Mouse (Mus musculus) kidney, embryonic 15.5 days (tissue): ENCODE measurements around the gene Slc25a44. TPM values are rescaled to one million over a fixed set of nuclear protein-coding genes. Genes with fewer than 3 reads are reported as not detected.

Source experiments
- ATAC-seq: fragments of 200-750 bp; cut with Nextera tagmentation; replicated peaks from 2 replicates; pipeline ENCODE4 v1.8.0; 2017; ENCODE audit warnings: moderate TSS enrichment; ENCODE audit not compliant: low FRiP score
- H3K27ac ChIP-seq: fragments of 300-500 bp; sonication (generic); 2 replicates; pipeline ENCODE4 v1.5.1; 2015; ENCODE audit warnings: mild to moderate bottlenecking, inconsistent platforms
- H3K27me3 ChIP-seq: fragments of 300-500 bp; sonication (generic); 2 replicates; pipeline ENCODE4 v1.6.1; 2015; ENCODE audit warnings: inconsistent platforms
- H3K36me3 ChIP-seq: fragments of 300-500 bp; sonication (generic); 2 replicates; pipeline ENCODE4 v1.6.1; 2015; ENCODE audit warnings: inconsistent platforms
- H3K4me1 ChIP-seq: fragments of 300-500 bp; sonication (generic); 2 replicates; pipeline ENCODE4 v1.6.1; 2015; ENCODE audit warnings: inconsistent platforms
- H3K4me2 ChIP-seq: fragments of 300-500 bp; sonication (generic); 2 replicates; pipeline ENCODE4 v1.6.1; 2015; ENCODE audit warnings: moderate library complexity, mild to moderate bottlenecking, inconsistent platforms
- H3K4me3 ChIP-seq: fragments of 300-500 bp; sonication (generic); replicated peaks from 2 replicates; pipeline ENCODE4 v1.5.1; 2015; ENCODE audit warnings: mild to moderate bottlenecking, inconsistent platforms
- H3K9ac ChIP-seq: fragments of 300-500 bp; sonication (generic); 2 replicates; pipeline ENCODE4 v1.6.1; 2015; ENCODE audit warnings: mild to moderate bottlenecking, inconsistent platforms
- H3K9me3 ChIP-seq: fragments of 300-500 bp; sonication (generic); replicated peaks from 2 replicates; pipeline ENCODE4 v1.6.1; 2016; ENCODE audit warnings: inconsistent platforms
- WGBS: fragments of 180-500 bp; shearing (Covaris S2); methylation state at CpG from one replicate; pipeline ENCODE4 v1.1.7; 2015; ENCODE audit warnings: mixed read lengths; 5-methylcytosine and 5-hydroxymethylcytosine counted together
- polyA plus RNA-seq: library from polyadenylated mRNA; unstranded; fragments of >200 nt; fragmentation: Nextera tagmentation; extraction: Ambion mirVana; gene quantifications from 2 replicates; pipeline ENCODE4 v1.2.1, GENCODE M21; 2015

The Slc25a44 gene
- 17.5 and 17.6 TPM in 2 replicates for polyA plus RNA-seq

DNA sequence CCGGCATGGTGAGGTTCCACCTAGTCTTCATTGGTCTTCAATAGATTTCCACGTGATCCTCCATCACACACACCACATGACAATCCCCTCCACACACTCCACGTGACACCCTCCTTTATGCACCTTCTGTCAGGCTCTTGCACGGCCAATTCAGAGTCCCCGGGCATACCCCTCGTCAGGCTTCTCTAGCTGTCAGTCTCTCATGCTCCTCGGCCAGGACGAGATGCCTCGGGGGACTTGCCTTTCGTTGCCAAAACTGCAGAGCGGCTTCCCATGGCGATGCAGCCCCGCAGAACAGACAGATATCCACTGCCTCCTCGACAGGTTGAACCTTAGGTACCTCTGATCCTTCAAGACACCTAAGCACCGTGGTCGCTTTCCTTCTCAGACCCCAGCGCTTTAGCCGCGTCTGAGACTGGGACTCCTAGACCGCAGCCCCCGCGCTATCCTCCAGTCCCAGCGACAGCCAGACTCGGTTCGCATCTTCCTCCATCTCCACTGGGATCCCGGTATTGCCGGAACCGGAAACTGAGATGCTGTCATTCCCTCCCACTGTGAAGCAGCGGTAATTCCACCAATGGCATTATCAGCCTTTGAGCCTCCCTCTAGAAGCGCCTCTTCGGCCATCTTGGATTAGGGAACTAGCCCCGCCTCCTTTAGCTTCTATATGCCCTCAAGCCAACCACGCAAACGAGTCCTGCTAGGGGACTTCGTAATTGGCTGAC lies at the start of gene Slc25a44:
Gene Slc25a44 (minus strand): TSS at position 535 of the 725 bp plus-strand sequence.
- H3K9me3 ChIP-seq: no peaks in the 10 kb centered on the region
- H3K4me1 ChIP-seq: peaks cover 29% of the 10 kb centered on the region
- WGBS: 1% methylated on average over 35 of the region's 35 CpGs
- peak within 1 kb of the TSS; percentile 65 for H3K9ac ChIP-seq
- H3K4me3 ChIP-seq: peak within 1 kb of the TSS; percentile 78
- peak; percentile 97 for ATAC-seq
- peak within 1 kb of the TSS; percentile 79 for H3K4me2 ChIP-seq
- H3K36me3 ChIP-seq: peaks cover 17% of the 10 kb centered on the region
- H3K27ac ChIP-seq: peak within 1 kb of the TSS; percentile 58; the same call in 1 of the 2 replicates
- H3K27me3 ChIP-seq: no peaks in the 10 kb centered on the region

GRCm38 (mm10) chr3:88473571-88473970 lies 48.6 kb upstream of the Slc25a44 start:
- Histone ChIP-seq H3K9ac (no peak overlapping the region), H3K4me1 (peaks cover 12% of the 10 kb centered on the region; the same call in 1 of the 2 replicates), H3K27me3 (0 out of 2 replicates have a peak, but pooled peaks cover 2% of the 10 kb centered on the region), H3K9me3 (no peaks in the 10 kb centered on the region), H3K36me3 (no peaks in the 10 kb centered on the region), H3K27ac (no peak overlapping the region), H3K4me3 (no peak overlapping the region), H3K4me2 (no peak overlapping the region)
- WGBS: 87% methylated on average over 1 of the region's 1 CpGs
- ATAC-seq: no peak

- Histone ChIP-seq H3K4me3 (no peak overlapping the region), H3K36me3 (no peaks in the 10 kb centered on the region), H3K4me2 (no peak overlapping the region), H3K9me3 (no peaks in the 10 kb centered on the region), H3K4me1 (peaks cover 12% of the 10 kb centered on the region; the same call in 1 of the 2 replicates), H3K27me3 (no peaks in the 10 kb centered on the region), H3K9ac (no peak overlapping the region), H3K27ac (no peak overlapping the region)
- no peak for ATAC-seq
- 34% methylated on average over 5 of the region's 5 CpGs for WGBS
Observed at GRCm38 (mm10) chr3:88473020-88473419, 48.1 kb upstream of the Slc25a44 start.

GRCm38 (mm10) chr3:88470943-88471479 lies 46.1 kb upstream of the Slc25a44 start:
- H3K4me3 ChIP-seq: no peak overlapping the region
- H3K36me3 ChIP-seq: no peaks in the 10 kb centered on the region
- peak; percentile 72 for ATAC-seq
- no peaks in the 10 kb centered on the region for H3K27me3 ChIP-seq
- peaks cover 9% of the 10 kb centered on the region for H3K4me1 ChIP-seq
- peak overlapping the region; percentile 88 for H3K27ac ChIP-seq
- H3K9ac ChIP-seq: no peak overlapping the region
- no peak overlapping the region for H3K4me2 ChIP-seq
- WGBS: 52% methylated on average over 10 of the region's 10 CpGs
- no peaks in the 10 kb centered on the region for H3K9me3 ChIP-seq

- Histone ChIP-seq H3K4me1 (peaks cover 9% of the 10 kb centered on the region), H3K27ac (no peak overlapping the region), H3K4me2 (no peak overlapping the region), H3K27me3 (no peaks in the 10 kb centered on the region), H3K36me3 (no peaks in the 10 kb centered on the region), H3K9ac (no peak overlapping the region), H3K9me3 (no peaks in the 10 kb centered on the region), H3K4me3 (no peak overlapping the region)
- WGBS: 86% methylated on average over 2 of the region's 2 CpGs
- ATAC-seq: no peak
Observed at GRCm38 (mm10) chr3:88469466-88469865, 44.5 kb upstream of the Slc25a44 start.

- Histone ChIP-seq H3K4me2 (no peak overlapping the region), H3K27ac (no peak overlapping the region), H3K4me3 (no peak overlapping the region), H3K4me1 (peaks cover 9% of the 10 kb centered on the region), H3K9me3 (no peaks in the 10 kb centered on the region), H3K36me3 (no peaks in the 10 kb centered on the region), H3K9ac (no peak overlapping the region), H3K27me3 (0 out of 2 replicates have a peak, but pooled peaks cover 2% of the 10 kb centered on the region)
- peak; percentile 80 for ATAC-seq
- 30% methylated on average over 16 of the region's 16 CpGs for WGBS
Observed at GRCm38 (mm10) chr3:88467116-88467824, 42.3 kb upstream of the Slc25a44 start.

- H3K27ac ChIP-seq: no peak overlapping the region
- ATAC-seq: no peak
- WGBS: 84% methylated on average over 2 of the region's 2 CpGs
Observed at GRCm38 (mm10) chr3:88465127-88465526, 40.2 kb upstream of the Slc25a44 start.

DNA sequence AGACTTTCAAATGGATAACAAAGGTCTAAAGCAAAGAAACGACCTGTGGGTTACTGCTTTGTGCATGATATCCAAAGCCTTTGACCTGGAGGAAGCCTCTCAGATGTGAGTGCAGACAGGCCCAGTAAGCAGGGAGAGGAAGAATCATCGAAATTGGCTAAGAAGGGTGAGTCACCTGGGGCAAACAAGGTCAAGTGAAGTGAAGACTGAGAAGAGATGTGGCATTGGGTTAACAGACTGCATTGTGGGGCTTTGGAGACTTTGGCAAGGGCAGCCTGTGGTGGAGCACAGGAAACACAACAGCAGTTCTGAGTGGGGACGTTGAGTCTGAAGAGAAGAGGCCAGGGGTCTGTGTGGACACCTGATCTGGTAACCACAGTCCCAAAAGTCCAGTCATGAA lies 39.5 kb upstream of the Slc25a44 start:
- Histone ChIP-seq H3K4me2 (no peak overlapping the region), H3K27ac (no peak overlapping the region), H3K9ac (no peak overlapping the region), H3K27me3 (peaks cover 12% of the 10 kb centered on the region), H3K4me3 (no peak overlapping the region), H3K9me3 (no peaks in the 10 kb centered on the region), H3K36me3 (no peaks in the 10 kb centered on the region), H3K4me1 (peaks cover 9% of the 10 kb centered on the region)
- ATAC-seq: no peak
- 55% methylated on average over 3 of the region's 3 CpGs for WGBS

More at GRCm38 (mm10) chr3:88465127-88465526, 40.2 kb upstream of the Slc25a44 start:
- Histone ChIP-seq H3K9me3 (no peaks in the 10 kb centered on the region), H3K4me3 (no peak overlapping the region), H3K4me2 (no peak overlapping the region), H3K4me1 (peaks cover 9% of the 10 kb centered on the region), H3K9ac (no peak overlapping the region), H3K36me3 (no peaks in the 10 kb centered on the region), H3K27me3 (peaks cover 5% of the 10 kb centered on the region)

DNA sequence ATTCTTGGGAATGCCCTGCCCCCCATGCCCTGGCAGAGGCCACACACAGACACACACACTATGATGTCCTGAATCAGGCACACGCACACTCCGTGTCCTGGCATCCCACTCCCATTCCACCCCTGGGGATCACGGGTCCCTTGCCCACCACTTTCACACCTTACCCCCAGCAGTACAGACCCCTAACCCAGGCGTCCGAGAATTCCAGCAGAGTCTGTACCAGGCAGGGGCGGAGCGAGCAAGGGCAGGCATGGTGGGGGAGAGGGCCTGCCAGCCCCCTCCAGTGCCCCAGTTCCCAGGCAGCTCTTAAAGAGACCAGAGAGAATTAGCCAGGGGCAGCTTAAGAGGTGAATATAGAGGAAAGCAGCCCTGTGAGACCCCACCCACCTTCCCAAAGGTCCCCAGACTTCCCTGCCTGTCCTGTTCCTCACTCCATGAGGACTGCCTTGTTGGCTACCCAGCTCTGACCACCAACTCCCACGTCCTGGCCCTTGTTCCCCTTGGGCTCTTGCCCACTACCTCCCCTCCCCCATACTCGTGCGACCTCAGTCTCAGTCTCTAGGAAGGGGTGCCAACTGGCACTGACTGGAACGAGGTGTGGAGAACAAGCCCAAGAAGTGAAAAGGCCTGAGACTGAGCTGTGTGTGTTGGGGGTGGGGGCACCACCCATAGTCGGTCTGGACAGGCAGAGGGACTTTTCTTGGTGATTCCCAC lies 36.2 kb upstream of the Slc25a44 start, which contains the start of gene Sema4a:
Gene Sema4a (minus strand): TSS at position 200 of the 714 bp plus-strand sequence.
- no peak for ATAC-seq
- Histone ChIP-seq H3K4me1 (peaks cover 33% of the 10 kb centered on the region), H3K9me3 (no peaks in the 10 kb centered on the region), H3K4me2 (no peak within 1 kb of the TSS), H3K27ac (no peak within 1 kb of the TSS), H3K9ac (no peak within 1 kb of the TSS), H3K27me3 (peaks cover 23% of the 10 kb centered on the region), H3K36me3 (no peaks in the 10 kb centered on the region), H3K4me3 (no peak within 1 kb of the TSS)
- WGBS: 46% methylated on average over 12 of the region's 12 CpGs

DNA sequence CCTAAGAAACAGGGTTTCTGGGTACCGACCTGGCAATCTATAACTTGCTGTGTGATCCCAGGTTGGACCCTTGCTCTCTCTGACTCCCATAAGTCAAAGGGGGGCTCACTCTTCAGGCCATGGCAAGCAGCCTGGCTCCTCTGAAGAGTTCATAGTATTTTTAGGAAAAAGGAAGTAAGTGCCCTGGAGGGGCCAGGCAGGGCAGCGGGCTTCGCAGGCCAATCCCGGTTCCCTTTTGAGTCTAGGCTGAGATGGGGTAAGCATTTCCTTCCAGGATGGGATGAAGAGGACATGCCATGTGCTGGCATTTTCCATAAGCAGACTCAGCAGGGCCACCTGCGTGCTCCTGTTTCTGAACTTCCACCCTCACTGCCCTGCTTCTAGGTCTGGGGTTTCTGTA lies 35.1 kb upstream of the Slc25a44 start:
- Histone ChIP-seq H3K27me3 (peaks cover 23% of the 10 kb centered on the region), H3K27ac (no peak overlapping the region), H3K36me3 (no peaks in the 10 kb centered on the region), H3K4me1 (peaks cover 44% of the 10 kb centered on the region), H3K4me2 (no peak overlapping the region), H3K4me3 (no peak overlapping the region), H3K9ac (no peak overlapping the region), H3K9me3 (no peaks in the 10 kb centered on the region)
- 73% methylated on average over 5 of the region's 5 CpGs for WGBS
- ATAC-seq: no peak

- peak; percentile 16; the same call in 1 of the 2 replicates for ATAC-seq
- no peaks in the 10 kb centered on the region for H3K9me3 ChIP-seq
- 2% methylated on average over 14 of the region's 14 CpGs for WGBS
- H3K9ac ChIP-seq: no peak overlapping the region
- 0 out of 2 replicates have a peak overlapping the region, but pooled peaks have one; percentile 19 for H3K4me3 ChIP-seq
- H3K4me2 ChIP-seq: peak overlapping the region; percentile 43
- H3K27ac ChIP-seq: no peak overlapping the region
- peaks cover 21% of the 10 kb centered on the region for H3K27me3 ChIP-seq
- H3K4me1 ChIP-seq: peaks cover 53% of the 10 kb centered on the region
- H3K36me3 ChIP-seq: no peaks in the 10 kb centered on the region
Observed at GRCm38 (mm10) chr3:88458778-88459219, 33.9 kb upstream of the Slc25a44 start.
